Mouse (Mus musculus): ENCODE results near the gene Tmem222. TPM values are rescaled to one million over a fixed set of nuclear protein-coding genes. Genes with fewer than 3 reads are reported as not detected.

Gene Tmem222
- polyA plus RNA-seq, 1 experiment from 2014 or later, result 57.5 TPM

GRCm38 (mm10) chr4:133292901-133293843 lies 15.6 kb upstream of the Tmem222 start:
- peaks cover 4% of the 10 kb centered on the region; the same call in 1 of the 2 replicates for H3K27me3 ChIP-seq (ENCODE audit: control insufficient read depth, insufficient read depth, low read length)
- no peak overlapping the region for H3K4me2 ChIP-seq
- WGBS (ENCODE audit: insufficient replicate concordance), result 27% methylated on average over 24 of the region's 24 CpGs
- H3K4me3 ChIP-seq (ENCODE audit: low read depth, low read length), result no peak overlapping the region
- ATAC-seq (replicated peaks; ENCODE audit: insufficient number of reproducible peaks, low FRiP score, low TSS enrichment), result 0 out of 2 replicates have a peak, but pooled peaks have one; percentile 16
- H3K9me3 ChIP-seq (replicated peaks; ENCODE audit: control insufficient read depth, low read length), result no peaks in the 10 kb centered on the region
- peaks cover 8% of the 10 kb centered on the region; the same call in 1 of the 2 replicates for H3K36me3 ChIP-seq (ENCODE audit: control insufficient read depth, insufficient read depth, low read length)
- H3K27ac ChIP-seq (ENCODE audit: low read depth, low read length), result no peak overlapping the region
- peak overlapping the region; percentile 11 for H3K9ac ChIP-seq (ENCODE audit: low read depth, low read length)
- H3K4me1 ChIP-seq (ENCODE audit: control insufficient read depth, insufficient read depth, low read length), result peaks cover 25% of the 10 kb centered on the region

DNA sequence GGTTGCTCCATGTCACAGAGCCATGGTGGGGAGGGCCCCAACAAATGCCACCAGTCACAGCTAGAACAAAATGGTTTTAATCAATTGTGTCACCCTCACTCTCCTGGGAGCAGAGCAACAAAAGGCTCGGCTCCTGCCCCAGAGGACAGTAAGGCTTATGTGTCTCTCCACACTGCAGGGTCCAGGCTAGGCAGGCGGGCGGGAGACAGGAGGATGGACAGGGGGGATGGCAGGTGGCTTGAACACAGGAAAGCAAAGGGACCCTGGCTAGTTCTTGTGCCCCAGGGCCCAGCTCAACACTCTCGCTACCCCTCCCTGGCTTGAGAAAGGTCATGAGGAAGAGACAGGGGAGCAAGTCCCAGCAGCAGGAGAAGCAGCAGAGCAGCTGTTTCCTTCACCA lies 14.8 kb upstream of the Tmem222 start:
- H3K27me3 ChIP-seq (ENCODE audit: control insufficient read depth, insufficient read depth, low read length), result peaks cover 4% of the 10 kb centered on the region; the same call in 1 of the 2 replicates
- 86% methylated on average over 4 of the region's 4 CpGs for WGBS (ENCODE audit: insufficient replicate concordance)
- no peak for ATAC-seq (replicated peaks; ENCODE audit: insufficient number of reproducible peaks, low FRiP score, low TSS enrichment)
- no peak overlapping the region for H3K4me2 ChIP-seq
- H3K9ac ChIP-seq (ENCODE audit: low read depth, low read length), result no peak overlapping the region
- no peak overlapping the region for H3K4me3 ChIP-seq (ENCODE audit: low read depth, low read length)
- no peak overlapping the region for H3K27ac ChIP-seq (ENCODE audit: low read depth, low read length)
- peaks cover 8% of the 10 kb centered on the region; the same call in 1 of the 2 replicates for H3K36me3 ChIP-seq (ENCODE audit: control insufficient read depth, insufficient read depth, low read length)
- peaks cover 19% of the 10 kb centered on the region for H3K4me1 ChIP-seq (ENCODE audit: control insufficient read depth, insufficient read depth, low read length)
- H3K9me3 ChIP-seq (replicated peaks; ENCODE audit: control insufficient read depth, low read length), result no peaks in the 10 kb centered on the region

- H3K27me3 ChIP-seq (ENCODE audit: control insufficient read depth, insufficient read depth, low read length), result peaks cover 4% of the 10 kb centered on the region; the same call in 1 of the 2 replicates
- H3K9ac ChIP-seq (ENCODE audit: low read depth, low read length), result no peak overlapping the region
- no peaks in the 10 kb centered on the region for H3K9me3 ChIP-seq (replicated peaks; ENCODE audit: control insufficient read depth, low read length)
- no peak overlapping the region for H3K27ac ChIP-seq (ENCODE audit: low read depth, low read length)
- H3K4me1 ChIP-seq (ENCODE audit: control insufficient read depth, insufficient read depth, low read length), result peaks cover 22% of the 10 kb centered on the region
- H3K36me3 ChIP-seq (ENCODE audit: control insufficient read depth, insufficient read depth, low read length), result peaks cover 8% of the 10 kb centered on the region; the same call in 1 of the 2 replicates
- H3K4me2 ChIP-seq, result no peak overlapping the region
- ATAC-seq (replicated peaks; ENCODE audit: insufficient number of reproducible peaks, low FRiP score, low TSS enrichment), result no peak
- no peak overlapping the region for H3K4me3 ChIP-seq (ENCODE audit: low read depth, low read length)
- 86% methylated on average over 1 of the region's 1 CpGs for WGBS (ENCODE audit: insufficient replicate concordance)
Measured at GRCm38 (mm10) chr4:133291255-133291654, 13.7 kb upstream of the Tmem222 start.

DNA sequence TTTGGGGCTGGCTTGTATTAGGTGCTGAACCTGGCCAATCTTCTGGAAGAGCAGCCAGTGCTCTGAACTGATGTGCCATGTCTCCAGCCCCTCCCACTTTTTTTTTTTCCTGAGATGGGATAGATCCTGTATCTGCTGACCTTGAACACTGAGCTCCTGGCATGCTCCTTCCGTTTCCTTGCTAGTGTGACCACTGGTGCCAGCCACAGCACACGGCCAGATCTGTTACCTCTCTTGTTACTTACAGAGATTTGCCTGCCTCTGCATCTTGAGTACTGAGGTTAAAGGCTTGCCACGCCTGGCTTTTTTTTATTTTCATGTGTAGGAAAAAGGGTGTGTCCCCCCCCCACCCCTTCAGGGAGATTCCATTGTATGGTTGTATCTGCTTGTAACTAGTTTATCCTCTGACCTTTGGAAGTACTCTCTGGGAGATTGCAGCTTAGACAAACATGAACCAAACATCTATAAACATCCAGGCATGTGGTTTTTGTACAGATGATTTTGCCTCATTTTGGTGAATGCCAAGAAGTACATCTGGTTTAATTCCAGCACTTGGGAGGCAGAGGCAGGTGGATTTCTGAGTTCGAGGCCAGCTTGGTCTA lies 9.0 kb upstream of the Tmem222 start:
- no peaks in the 10 kb centered on the region for H3K9me3 ChIP-seq (replicated peaks; ENCODE audit: control insufficient read depth, low read length)
- no peaks in the 10 kb centered on the region for H3K27me3 ChIP-seq (ENCODE audit: control insufficient read depth, insufficient read depth, low read length)
- WGBS (ENCODE audit: insufficient replicate concordance), result 67% methylated on average over 4 of the region's 4 CpGs
- no peak overlapping the region for H3K27ac ChIP-seq (ENCODE audit: low read depth, low read length)
- peaks cover 20% of the 10 kb centered on the region for H3K4me1 ChIP-seq (ENCODE audit: control insufficient read depth, insufficient read depth, low read length)
- peak overlapping the region; percentile 20; the same call in 1 of the 2 replicates for H3K4me2 ChIP-seq
- no peak overlapping the region for H3K9ac ChIP-seq (ENCODE audit: low read depth, low read length)
- H3K36me3 ChIP-seq (ENCODE audit: control insufficient read depth, insufficient read depth, low read length), result no peaks in the 10 kb centered on the region
- no peak overlapping the region for H3K4me3 ChIP-seq (ENCODE audit: low read depth, low read length)
- ATAC-seq (replicated peaks; ENCODE audit: insufficient number of reproducible peaks, low FRiP score, low TSS enrichment), result no peak

GRCm38 (mm10) chr4:133285950-133286349 lies 8.4 kb upstream of the Tmem222 start:
- Histone ChIP-seq H3K36me3 (ENCODE audit: control insufficient read depth, insufficient read depth, low read length) (no peaks in the 10 kb centered on the region), H3K4me3 (ENCODE audit: low read depth, low read length) (no peak overlapping the region), H3K4me1 (ENCODE audit: control insufficient read depth, insufficient read depth, low read length) (peaks cover 26% of the 10 kb centered on the region), H3K9me3 (replicated peaks; ENCODE audit: control insufficient read depth, low read length) (no peaks in the 10 kb centered on the region), H3K9ac (ENCODE audit: low read depth, low read length) (no peak overlapping the region), H3K27ac (ENCODE audit: low read depth, low read length) (peak overlapping the region; percentile 31; the same call in 1 of the 2 replicates), H3K27me3 (ENCODE audit: control insufficient read depth, insufficient read depth, low read length) (no peaks in the 10 kb centered on the region), H3K4me2 (peak overlapping the region; percentile 20; the same call in 1 of the 2 replicates)
- 32% methylated on average over 5 of the region's 5 CpGs for WGBS (ENCODE audit: insufficient replicate concordance)
- ATAC-seq (replicated peaks; ENCODE audit: insufficient number of reproducible peaks, low FRiP score, low TSS enrichment), result peak; percentile 75

GRCm38 (mm10) chr4:133285299-133285698 lies 7.7 kb upstream of the Tmem222 start:
- H3K27ac ChIP-seq (ENCODE audit: low read depth, low read length), result peak overlapping the region; percentile 65; the same call in 1 of the 2 replicates

DNA sequence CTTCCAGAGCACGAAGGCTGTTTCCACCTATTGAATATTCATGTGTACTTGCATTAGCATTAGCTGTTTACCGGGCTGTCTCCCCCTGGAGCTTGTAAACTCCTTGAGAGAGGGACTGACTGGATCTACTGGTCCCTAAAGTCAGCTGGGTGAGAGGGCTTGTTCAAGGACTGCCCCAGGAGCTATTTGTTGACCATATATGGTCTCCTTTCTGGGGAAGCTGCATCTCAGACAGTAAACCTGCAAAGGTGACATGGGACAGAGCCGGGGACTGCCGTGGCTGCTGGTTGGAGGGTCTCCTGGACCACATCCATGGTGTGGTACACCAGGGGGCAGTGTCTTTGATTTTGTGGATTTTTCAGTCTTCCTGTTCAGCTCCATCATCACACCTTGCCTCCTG lies 5.1 kb upstream of the Tmem222 start:
- Histone ChIP-seq H3K9me3 (replicated peaks; ENCODE audit: control insufficient read depth, low read length) (no peaks in the 10 kb centered on the region), H3K9ac (ENCODE audit: low read depth, low read length) (no peak overlapping the region), H3K27ac (ENCODE audit: low read depth, low read length) (peak overlapping the region; percentile 91), H3K4me2 (peak overlapping the region; percentile 47), H3K4me1 (ENCODE audit: control insufficient read depth, insufficient read depth, low read length) (peaks cover 31% of the 10 kb centered on the region), H3K27me3 (ENCODE audit: control insufficient read depth, insufficient read depth, low read length) (no peaks in the 10 kb centered on the region), H3K4me3 (ENCODE audit: low read depth, low read length) (no peak overlapping the region), H3K36me3 (ENCODE audit: control insufficient read depth, insufficient read depth, low read length) (no peaks in the 10 kb centered on the region)
- 24% methylated on average over 4 of the region's 4 CpGs for WGBS (ENCODE audit: insufficient replicate concordance)
- ATAC-seq (replicated peaks; ENCODE audit: insufficient number of reproducible peaks, low FRiP score, low TSS enrichment), result no peak

More at GRCm38 (mm10) chr4:133285299-133285698, 7.7 kb upstream of the Tmem222 start:
- peak; percentile 62; the same call in 1 of the 2 replicates for ATAC-seq (replicated peaks; ENCODE audit: insufficient number of reproducible peaks, low FRiP score, low TSS enrichment)
- H3K9me3 ChIP-seq (replicated peaks; ENCODE audit: control insufficient read depth, low read length), result no peaks in the 10 kb centered on the region
- H3K9ac ChIP-seq (ENCODE audit: low read depth, low read length), result no peak overlapping the region
- H3K4me3 ChIP-seq (ENCODE audit: low read depth, low read length), result no peak overlapping the region
- H3K27me3 ChIP-seq (ENCODE audit: control insufficient read depth, insufficient read depth, low read length), result no peaks in the 10 kb centered on the region
- 58% methylated on average over 3 of the region's 3 CpGs for WGBS (ENCODE audit: insufficient replicate concordance)
- H3K4me2 ChIP-seq, result peak overlapping the region; percentile 7; the same call in 1 of the 2 replicates
- H3K4me1 ChIP-seq (ENCODE audit: control insufficient read depth, insufficient read depth, low read length), result peaks cover 27% of the 10 kb centered on the region
- H3K36me3 ChIP-seq (ENCODE audit: control insufficient read depth, insufficient read depth, low read length), result no peaks in the 10 kb centered on the region

DNA sequence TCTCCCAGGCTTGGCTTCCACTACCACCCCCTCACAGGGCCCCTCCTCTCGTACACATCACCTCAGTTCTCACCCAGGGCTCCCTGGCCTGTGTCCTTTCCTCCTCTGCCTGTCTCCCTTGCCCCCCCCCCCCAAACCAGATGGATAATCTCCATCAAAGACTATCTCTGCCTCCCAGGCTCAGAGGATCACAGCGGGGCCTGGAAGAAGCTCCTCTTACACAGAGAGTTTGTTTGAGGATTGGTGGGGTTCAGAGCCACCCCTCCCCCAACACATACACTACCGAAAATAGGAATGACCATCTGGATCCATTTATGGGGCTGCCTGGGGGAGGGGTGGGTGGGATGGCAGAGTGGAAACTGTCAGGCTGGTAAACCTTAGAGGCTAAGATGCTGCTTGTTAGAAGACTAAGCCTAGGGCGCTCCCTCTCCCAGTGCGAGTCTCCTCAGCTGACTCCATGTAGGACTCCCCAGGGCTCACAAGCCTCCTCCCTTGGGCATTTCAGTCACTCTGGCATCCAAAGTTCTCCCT lies 4.4 kb upstream of the Tmem222 start:
- no peaks in the 10 kb centered on the region for H3K9me3 ChIP-seq (replicated peaks; ENCODE audit: control insufficient read depth, low read length)
- peaks cover 31% of the 10 kb centered on the region for H3K4me1 ChIP-seq (ENCODE audit: control insufficient read depth, insufficient read depth, low read length)
- no peak overlapping the region for H3K4me3 ChIP-seq (ENCODE audit: low read depth, low read length)
- peak overlapping the region; percentile 43 for H3K9ac ChIP-seq (ENCODE audit: low read depth, low read length)
- 11% methylated on average over 5 of the region's 5 CpGs for WGBS (ENCODE audit: insufficient replicate concordance)
- H3K27ac ChIP-seq (ENCODE audit: low read depth, low read length), result peak overlapping the region; percentile 91
- no peaks in the 10 kb centered on the region for H3K36me3 ChIP-seq (ENCODE audit: control insufficient read depth, insufficient read depth, low read length)
- no peak; the same call in 1 of the 2 replicates for ATAC-seq (replicated peaks; ENCODE audit: insufficient number of reproducible peaks, low FRiP score, low TSS enrichment)
- peak overlapping the region; percentile 47 for H3K4me2 ChIP-seq
- H3K27me3 ChIP-seq (ENCODE audit: control insufficient read depth, insufficient read depth, low read length), result no peaks in the 10 kb centered on the region

Data from heart, embryonic 11.5 days (tissue).